Mouse (Mus musculus): ENCODE results near the gene Mypn.

DNA sequence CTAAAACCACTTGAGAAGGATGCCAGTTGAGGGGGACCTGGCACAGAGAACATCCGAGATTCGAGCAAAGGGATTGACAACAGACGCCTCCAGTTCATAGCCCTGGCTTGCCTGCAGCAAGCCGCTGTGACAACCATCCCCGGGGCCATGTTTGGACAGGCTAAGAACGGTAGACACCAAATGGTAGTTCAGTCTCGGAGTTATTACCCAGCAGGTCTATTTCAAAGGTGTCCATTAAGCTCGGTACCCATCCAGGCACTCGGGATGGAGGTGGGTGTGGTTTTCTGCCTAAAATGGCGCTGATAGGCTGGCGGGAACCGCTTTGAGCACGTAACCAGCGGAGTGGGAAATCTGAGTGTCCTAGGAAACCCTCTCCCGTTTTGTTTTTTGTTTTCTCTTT, 87.9 kb downstream of the Mypn start:
- TF ChIP-seq CTCF (IDR thresholded peaks at IDR 0.05; ENCODE audit: low read depth, low read length) (no peak), POLR2A (IDR thresholded peaks at IDR 0.05; ENCODE audit: borderline replicate concordance, low read depth, low read length) (no peak)
